Mouse (Mus musculus): ENCODE measurements at regions not wholly inside any gene's neighbourhood (a gene's known extent, or its start where the extent isn't known, plus 50 kb on each side); places are given as distances from the start of the nearest gene placed in this dataset.

- TF ChIP-seq POLR2A (IDR thresholded peaks at IDR 0.05; ENCODE audit: insufficient read depth, low read length) (no peak), CTCF (IDR thresholded peaks at IDR 0.05; ENCODE audit: low read depth, low read length) (no peak)
These were observed 281.4 kb downstream of the Adamts20 start for GRCm38 (mm10) chr15:94183663-94184375.
